Mouse (Mus musculus): Measurements from ENCODE around the gene Timm50. TPM values are rescaled to one million over a fixed set of nuclear protein-coding genes. Genes with fewer than 3 reads are reported as not detected.

Timm50 gene
- total and polyA plus RNA-seq, 2 experiments from 2014 or later = 64.0 to 116 TPM

DNA sequence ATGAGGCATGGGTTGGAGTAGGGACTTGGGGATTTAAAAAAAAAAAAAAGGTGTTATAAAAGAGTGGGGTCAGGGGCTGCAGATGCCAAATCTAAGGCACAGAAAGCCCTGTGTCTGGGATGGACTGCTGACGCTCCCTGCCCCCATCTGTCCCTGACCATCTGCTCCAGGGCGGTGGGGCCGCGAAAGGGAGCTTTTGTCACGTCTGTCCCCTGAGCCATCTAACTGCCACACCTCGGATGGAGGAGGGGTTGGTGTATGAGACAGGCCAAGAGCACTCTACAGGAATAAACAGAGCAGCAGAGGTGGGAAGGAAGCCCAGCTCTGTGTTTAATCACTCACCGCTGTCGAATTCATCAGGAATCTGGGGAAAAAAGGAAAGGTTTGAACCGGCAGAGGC lies 2.1 kb downstream of the Timm50 start:
- Histone ChIP-seq H3K9ac (no peak overlapping the region), H3K9me3 (ENCODE audit: low read length) (no peaks in the 10 kb centered on the region), H3K4me1 (ENCODE audit: insufficient read depth) (peaks cover 5% of the 10 kb centered on the region; the same call in 1 of the 2 replicates), H3K27me3 (ENCODE audit: insufficient read depth, low read length) (no peaks in the 10 kb centered on the region), H3K36me3 (ENCODE audit: insufficient read depth) (peaks cover 48% of the 10 kb centered on the region), H3K4me2 (ENCODE audit: low read depth) (no peak overlapping the region), H3K4me3 (ENCODE audit: low read depth, low read length) (no peak overlapping the region), H3K27ac (ENCODE audit: low read depth, low read length) (no peak overlapping the region)
- DNase-seq (no peak), ATAC-seq (no peak)
- no peak for TF ChIP-seq CTCF (IDR thresholded peaks at IDR 0.05; ENCODE audit: low read depth)
- 55% methylated on average over 9 of the region's 9 CpGs for WGBS

- no peak for ATAC-seq
These were observed 5.7 kb downstream of the Timm50 start for GRCm38 (mm10) chr7:28306216-28306615.

GRCm38 (mm10) chr7:28305641-28306040 lies 6.2 kb downstream of the Timm50 start:
- H3K9ac ChIP-seq = no peak overlapping the region
- H3K36me3 ChIP-seq (ENCODE audit: insufficient read depth) = peaks cover 49% of the 10 kb centered on the region
- H3K4me3 ChIP-seq (ENCODE audit: low read depth, low read length) = no peak overlapping the region
- DNase-seq = no peak
- no peak overlapping the region for H3K4me2 ChIP-seq (ENCODE audit: low read depth)
- no peaks in the 10 kb centered on the region for H3K27me3 ChIP-seq (ENCODE audit: insufficient read depth, low read length)
- no peak overlapping the region for H3K27ac ChIP-seq (ENCODE audit: low read depth, low read length)
- no peaks in the 10 kb centered on the region for H3K4me1 ChIP-seq (ENCODE audit: insufficient read depth)
- ATAC-seq = no peak
- 88% methylated on average over 10 of the region's 10 CpGs for WGBS
- no peaks in the 10 kb centered on the region for H3K9me3 ChIP-seq (ENCODE audit: low read length)
- no peak for TF ChIP-seq CTCF (IDR thresholded peaks at IDR 0.05; ENCODE audit: low read depth)

More at GRCm38 (mm10) chr7:28306216-28306615, 5.7 kb downstream of the Timm50 start:
- Histone ChIP-seq H3K36me3 (ENCODE audit: insufficient read depth) (peaks cover 49% of the 10 kb centered on the region), H3K9ac (no peak overlapping the region), H3K27ac (ENCODE audit: low read depth, low read length) (no peak overlapping the region), H3K4me3 (ENCODE audit: low read depth, low read length) (no peak overlapping the region), H3K4me2 (ENCODE audit: low read depth) (no peak overlapping the region), H3K4me1 (ENCODE audit: insufficient read depth) (peaks cover 5% of the 10 kb centered on the region; the same call in 1 of the 2 replicates), H3K27me3 (ENCODE audit: insufficient read depth, low read length) (no peaks in the 10 kb centered on the region), H3K9me3 (ENCODE audit: low read length) (no peaks in the 10 kb centered on the region)
- TF ChIP-seq CTCF (IDR thresholded peaks at IDR 0.05; ENCODE audit: low read depth) = no peak
- DNase-seq = no peak
- WGBS = 96% methylated on average over 8 of the region's 8 CpGs

- Histone ChIP-seq H3K9ac (peak within 1 kb of the TSS; percentile 57), H3K27ac (ENCODE audit: low read depth, low read length) (peak within 1 kb of the TSS; percentile 57), H3K27me3 (ENCODE audit: insufficient read depth, low read length) (no peaks in the 10 kb centered on the region; the same call in 1 of the 2 replicates), H3K4me2 (ENCODE audit: low read depth) (peak within 1 kb of the TSS; percentile 61), H3K9me3 (ENCODE audit: low read length) (no peaks in the 10 kb centered on the region), H3K4me1 (ENCODE audit: insufficient read depth) (no peaks in the 10 kb centered on the region), H3K4me3 (ENCODE audit: low read depth, low read length) (peak within 1 kb of the TSS; percentile 37), H3K36me3 (ENCODE audit: insufficient read depth) (peaks cover 22% of the 10 kb centered on the region)
- 1% methylated on average over 30 of the region's 30 CpGs for WGBS
- peak; percentile 61 for TF ChIP-seq CTCF (IDR thresholded peaks at IDR 0.05; ENCODE audit: low read depth)
- ATAC-seq = peak; percentile 64
- DNase-seq = peak; percentile 72
These were observed 10.0 kb downstream of the Timm50 start, which contains the start of gene Dll3 for GRCm38 (mm10) chr7:28301616-28302433. TSS of gene Dll3 (minus strand) at chr7:28302238.

- H3K27me3 ChIP-seq (ENCODE audit: insufficient read depth, low read length) = no peaks in the 10 kb centered on the region; the same call in 1 of the 2 replicates
- H3K36me3 ChIP-seq (ENCODE audit: insufficient read depth) = no peaks in the 10 kb centered on the region
- H3K4me1 ChIP-seq (ENCODE audit: insufficient read depth) = no peaks in the 10 kb centered on the region
- 10% methylated on average over 43 of the region's 43 CpGs for WGBS
- H3K9ac ChIP-seq = no peak overlapping the region
- H3K27ac ChIP-seq (ENCODE audit: low read depth, low read length) = no peak overlapping the region
- DNase-seq = peak; percentile 82
- H3K9me3 ChIP-seq (ENCODE audit: low read length) = no peaks in the 10 kb centered on the region
- peak overlapping the region; percentile 41 for H3K4me2 ChIP-seq (ENCODE audit: low read depth)
- peak; percentile 75 for TF ChIP-seq CTCF (IDR thresholded peaks at IDR 0.05; ENCODE audit: low read depth)
- H3K4me3 ChIP-seq (ENCODE audit: low read depth, low read length) = 0 out of 2 replicates have a peak overlapping the region, but pooled peaks have one; percentile 13
- ATAC-seq = peak; percentile 64
These were observed 12.8 kb downstream of the Timm50 start for GRCm38 (mm10) chr7:28298837-28299625.

GRCm38 (mm10) chr7:28294481-28294880 lies 17.4 kb downstream of the Timm50 start:
- H3K9ac ChIP-seq = peak overlapping the region; percentile 55
- under 1% methylated on average over 57 of the region's 63 CpGs for WGBS
- ATAC-seq (peak; percentile 80), DNase-seq (peak; percentile 88)
- no peaks in the 10 kb centered on the region for H3K36me3 ChIP-seq (ENCODE audit: insufficient read depth)
- no peaks in the 10 kb centered on the region for H3K9me3 ChIP-seq (ENCODE audit: low read length)
- peak overlapping the region; percentile 53 for H3K4me3 ChIP-seq (ENCODE audit: low read depth, low read length)
- no peaks in the 10 kb centered on the region for H3K4me1 ChIP-seq (ENCODE audit: insufficient read depth)
- H3K27me3 ChIP-seq (ENCODE audit: insufficient read depth, low read length) = peaks cover 19% of the 10 kb centered on the region
- TF ChIP-seq CTCF (IDR thresholded peaks at IDR 0.05; ENCODE audit: low read depth) = no peak
- peak overlapping the region; percentile 83 for H3K4me2 ChIP-seq (ENCODE audit: low read depth)
- no peak overlapping the region for H3K27ac ChIP-seq (ENCODE audit: low read depth, low read length)
